Mouse (Mus musculus) bone marrow macrophage, adult 2 months (primary cell): Measurements from ENCODE around the gene Rad54l. TPM values are rescaled to one million over a fixed set of nuclear protein-coding genes. Genes with fewer than 3 reads are reported as not detected.

Experiments used
- H3K27ac ChIP-seq: 2 replicates; pipeline ENCODE4 v1.5.1; 2012; ENCODE audit warnings: low read depth, low read length; ENCODE audit not compliant: insufficient read depth
- H3K4me1 ChIP-seq: 2 replicates; pipeline ENCODE4 v1.6.1; 2012; ENCODE audit warnings: low read length; ENCODE audit not compliant: control insufficient read depth, insufficient read depth
- H3K4me3 ChIP-seq: 2 replicates; pipeline ENCODE4 v1.5.1; 2012; ENCODE audit warnings: mild to moderate bottlenecking, low read length, moderate library complexity; ENCODE audit not compliant: insufficient read depth
- CTCF ChIP-seq: IDR thresholded peaks from 2 replicates; pipeline ENCODE4 v1.5.1; 2012; ENCODE audit warnings: low read depth, mild to moderate bottlenecking, low read length, moderate library complexity
- POLR2A ChIP-seq: IDR thresholded peaks from 2 replicates; pipeline ENCODE4 v1.6.1; 2012; ENCODE audit warnings: mild to moderate bottlenecking, low read depth, low read length, borderline replicate concordance
- polyA plus RNA-seq: library from polyadenylated mRNA; stranded (reverse); fragments of >200 nt; gene quantifications from 2 replicates; pipeline ENCODE4 v1.2.4, GENCODE M21; 2012; ENCODE audit not compliant: missing spikeins, insufficient read depth, insufficient read length

Gene Rad54l
- polyA plus RNA-seq, 1 experiment: 10.0 TPM

GRCm38 (mm10) chr4:116049211-116049610, 74.3 kb downstream of the Rad54l start:
- TF ChIP-seq CTCF: no peak
- no peak for TF ChIP-seq POLR2A
- peaks cover 7% of the 10 kb centered on the region for H3K4me1 ChIP-seq
- no peak overlapping the region for H3K4me3 ChIP-seq
- no peak overlapping the region for H3K27ac ChIP-seq

- Histone ChIP-seq H3K4me1 (peaks cover 7% of the 10 kb centered on the region; the same call in 1 of the 2 replicates), H3K4me3 (no peak overlapping the region), H3K27ac (no peak overlapping the region)
- no peak for TF ChIP-seq CTCF
- no peak for TF ChIP-seq POLR2A
Measured at GRCm38 (mm10) chr4:116048130-116048920, 75.2 kb downstream of the Rad54l start.

- Histone ChIP-seq H3K27ac (no peak overlapping the region), H3K4me1 (peaks cover 7% of the 10 kb centered on the region; the same call in 1 of the 2 replicates), H3K4me3 (no peak overlapping the region)
- TF ChIP-seq POLR2A (no peak), CTCF (no peak)
Measured at GRCm38 (mm10) chr4:116047681-116048080, 75.8 kb downstream of the Rad54l start.

GRCm38 (mm10) chr4:116046604-116047003, 76.9 kb downstream of the Rad54l start:
- Histone ChIP-seq H3K4me1 (peaks cover 7% of the 10 kb centered on the region; the same call in 1 of the 2 replicates), H3K27ac (no peak overlapping the region), H3K4me3 (no peak overlapping the region)
- TF ChIP-seq POLR2A (no peak), CTCF (no peak)

Other genes with a start within 250 kb of the Rad54l start
- gene Kncn, start 239.3 kb downstream of the Rad54l start, polyA plus RNA-seq: not detected in 2 replicates
- gene 6430628N08Rik, start 233.0 kb downstream of the Rad54l start, polyA plus RNA-seq: not detected in 2 replicates
- gene Dmbx1, start 183.8 kb downstream of the Rad54l start, polyA plus RNA-seq: not detected in 2 replicates
- not detected in 2 replicates for gene Faah, start 105.8 kb downstream of the Rad54l start, polyA plus RNA-seq
- 12.4 and 12.8 TPM in 2 replicates for gene Nsun4, start 69.8 kb downstream of the Rad54l start, polyA plus RNA-seq
- gene Uqcrh, start 48.6 kb downstream of the Rad54l start, polyA plus RNA-seq: 470 and 523 TPM in 2 replicates
- 28.2 and 29.0 TPM in 2 replicates for gene Lrrc41, start 48.4 kb downstream of the Rad54l start, polyA plus RNA-seq
- gene Pomgnt1, start 150 bp upstream of the Rad54l start, polyA plus RNA-seq: 22.3 and 24.0 TPM in 2 replicates
- gene Lurap1, start 27.6 kb upstream of the Rad54l start, polyA plus RNA-seq: 0.12 and 0.13 TPM in 2 replicates
- not detected in 2 replicates for gene Tspan1, start 43.9 kb upstream of the Rad54l start, polyA plus RNA-seq
- gene 1700042G07Rik, start 49.7 kb upstream of the Rad54l start, polyA plus RNA-seq: not detected in 2 replicates
- gene Gm49337, start 49.7 kb upstream of the Rad54l start, polyA plus RNA-seq: not detected in 2 replicates
- 0.33 and 1.0 TPM in 2 replicates for gene Pik3r3, start 97.9 kb upstream of the Rad54l start, polyA plus RNA-seq